Mouse (Mus musculus): ENCODE results near the gene Hoxb13. TPM values are rescaled to one million over a fixed set of nuclear protein-coding genes. Genes with fewer than 3 reads are reported as not detected.

Gene Hoxb13
- total RNA-seq, 2 experiments from 2014 or later: not detected

GRCm38 (mm10) chr11:96184233-96184632, 9.9 kb upstream of the Hoxb13 start:
- intact Hi-C loops (cut with DNase I): no loop called here
- no peak for DNase-seq (ENCODE audit: low spot score)

- no peak for DNase-seq (ENCODE audit: low spot score)
- intact Hi-C loops (cut with DNase I): no loop called here
Measured at GRCm38 (mm10) chr11:96187321-96187720, 6.8 kb upstream of the Hoxb13 start.

DNA sequence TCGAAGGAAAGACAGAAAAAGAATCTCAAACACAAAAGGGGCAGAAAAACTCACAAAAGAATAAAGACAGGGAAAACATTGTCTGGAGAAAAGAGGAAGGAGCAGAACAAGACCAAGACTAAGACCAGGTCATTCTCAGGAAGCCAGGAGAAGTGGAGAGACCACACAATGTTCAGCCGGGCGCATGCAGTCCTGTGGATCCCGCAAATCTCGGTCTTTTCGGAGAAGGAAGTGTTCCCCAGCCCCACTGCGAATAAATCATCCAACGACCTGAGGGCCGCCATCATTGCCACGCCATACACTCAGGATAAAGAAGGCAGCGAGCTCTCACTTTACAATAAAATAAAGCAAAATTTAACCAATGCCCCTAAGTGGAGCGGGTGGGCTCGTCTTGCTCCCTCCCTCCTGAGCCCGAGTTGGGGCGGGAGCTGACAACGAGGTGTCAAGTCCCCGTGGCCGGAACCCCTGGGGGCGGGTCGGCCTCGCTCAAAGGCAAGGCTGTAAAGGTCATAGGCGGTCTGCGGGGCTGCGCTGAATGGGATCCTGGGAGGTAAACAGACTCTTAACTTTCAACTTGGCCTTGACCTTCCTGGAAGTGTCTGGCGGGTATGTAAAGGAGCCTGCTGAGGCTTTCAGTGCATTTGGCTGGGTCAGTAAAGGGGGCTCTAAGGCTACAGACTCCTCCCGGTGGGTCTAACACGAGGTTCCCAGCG, 4.2 kb upstream of the Hoxb13 start:
- DNase-seq (ENCODE audit: low spot score): no peak
- intact Hi-C loops (cut with DNase I): no loop called here

DNA sequence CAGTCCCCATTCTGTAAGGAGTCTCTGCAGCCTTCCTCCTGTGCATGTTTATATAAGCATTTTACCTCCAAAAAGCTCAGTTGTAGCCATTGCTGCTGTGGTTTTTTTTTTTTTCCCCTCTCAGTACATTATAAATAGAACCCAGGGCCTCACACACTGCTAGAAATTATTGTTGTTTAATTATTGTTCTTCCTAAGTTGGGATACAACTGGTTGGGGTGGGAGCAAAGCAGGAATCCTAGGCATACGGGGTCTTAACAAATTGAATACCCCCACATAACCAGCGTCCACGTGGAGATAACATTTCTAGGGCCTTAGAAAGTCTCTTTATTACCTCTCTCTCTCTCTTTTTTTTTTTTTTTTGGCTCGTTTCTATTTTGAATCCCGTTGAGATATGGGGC, 3.0 kb upstream of the Hoxb13 start:
- intact Hi-C loops (cut with DNase I): no loop called here
- DNase-seq (ENCODE audit: low spot score): no peak

- no peak for DNase-seq (ENCODE audit: low spot score)
- intact Hi-C loops (cut with DNase I): no loop called here
Measured at GRCm38 (mm10) chr11:96194401-96194710, 240 bp downstream of the Hoxb13 start.

GRCm38 (mm10) chr11:96194961-96195640, 985 bp downstream of the Hoxb13 start:
- intact Hi-C loops (cut with DNase I): no loop called here
- no peak for DNase-seq (ENCODE audit: low spot score)

GRCm38 (mm10) chr11:96195769-96196280, 1.7 kb downstream of the Hoxb13 start:
- intact Hi-C loops (cut with DNase I): loop anchor here (2.0 kb wide), 1 partner anchor 49 kb away; no protein-coding TSS in a partner anchor
- no peak for DNase-seq (ENCODE audit: low spot score)

DNA sequence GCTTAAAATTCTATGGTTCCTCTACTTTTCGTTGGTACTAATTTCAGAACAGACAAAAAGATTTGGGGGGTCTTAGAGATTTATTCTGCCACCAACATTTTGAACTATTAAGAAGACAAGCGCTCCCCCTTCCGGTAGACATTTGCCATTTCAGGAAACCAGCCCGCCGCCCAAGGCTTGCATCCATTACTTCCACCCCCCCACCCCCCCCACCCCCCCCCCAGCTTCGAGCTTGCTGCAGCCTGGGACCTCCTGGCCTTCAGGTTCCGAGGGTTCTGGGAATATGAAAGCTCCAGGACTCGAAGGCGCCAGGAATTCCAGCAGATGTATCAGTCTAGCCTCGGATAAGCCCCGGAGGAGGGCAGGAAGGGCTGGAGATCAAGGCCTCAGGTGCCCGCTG, 4.5 kb downstream of the Hoxb13 start:
- intact Hi-C loops (cut with DNase I): no loop called here
- no peak for DNase-seq (ENCODE audit: low spot score)

DNA sequence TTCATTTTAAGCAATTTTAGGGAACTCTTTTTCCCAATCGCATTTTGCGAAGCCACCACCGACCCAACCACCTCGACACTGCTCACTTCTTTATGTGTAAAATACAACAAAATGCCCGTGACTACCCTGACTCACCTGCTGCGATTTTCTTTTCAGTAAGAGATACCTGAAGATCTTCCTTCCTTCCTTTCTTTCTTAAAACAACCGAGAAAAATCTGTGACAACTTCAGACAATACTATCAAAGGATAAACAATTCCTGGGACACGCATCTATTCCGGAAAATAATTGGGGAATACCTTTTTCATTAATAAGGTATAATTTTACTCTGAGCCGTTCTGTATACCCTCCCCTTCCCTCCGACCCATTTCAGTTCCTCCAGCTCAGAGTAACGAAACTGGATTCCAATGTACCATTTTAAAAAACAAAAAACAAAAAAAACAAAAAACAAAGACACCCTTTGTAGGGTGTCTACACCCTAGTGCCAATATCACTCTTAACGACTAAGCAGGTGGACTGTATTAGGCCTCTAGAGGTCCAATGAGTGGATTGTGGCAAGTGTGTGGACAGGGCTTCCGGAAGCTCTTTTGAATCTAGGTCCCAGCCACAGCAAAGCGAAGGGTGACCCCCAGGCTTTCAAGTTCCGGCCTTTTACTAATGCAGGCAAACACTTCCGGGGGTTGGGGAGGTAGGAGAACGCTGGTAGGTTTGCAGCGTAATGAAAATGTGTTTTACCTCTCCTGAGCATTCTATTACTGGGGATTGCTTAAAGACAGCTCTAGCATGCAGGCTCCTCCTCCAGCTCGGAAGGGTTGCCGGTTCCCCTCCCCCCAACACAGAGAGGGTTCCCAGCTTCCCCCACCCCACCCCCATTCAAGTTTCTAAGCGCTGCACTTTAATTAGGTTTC, 5.3 kb downstream of the Hoxb13 start:
- no peak for DNase-seq (ENCODE audit: low spot score)
- intact Hi-C loops (cut with DNase I): loop anchor here (10.0 kb wide), 1 partner anchor 195 kb away; the partner anchor contains the start of gene Igf2bp1

DNA sequence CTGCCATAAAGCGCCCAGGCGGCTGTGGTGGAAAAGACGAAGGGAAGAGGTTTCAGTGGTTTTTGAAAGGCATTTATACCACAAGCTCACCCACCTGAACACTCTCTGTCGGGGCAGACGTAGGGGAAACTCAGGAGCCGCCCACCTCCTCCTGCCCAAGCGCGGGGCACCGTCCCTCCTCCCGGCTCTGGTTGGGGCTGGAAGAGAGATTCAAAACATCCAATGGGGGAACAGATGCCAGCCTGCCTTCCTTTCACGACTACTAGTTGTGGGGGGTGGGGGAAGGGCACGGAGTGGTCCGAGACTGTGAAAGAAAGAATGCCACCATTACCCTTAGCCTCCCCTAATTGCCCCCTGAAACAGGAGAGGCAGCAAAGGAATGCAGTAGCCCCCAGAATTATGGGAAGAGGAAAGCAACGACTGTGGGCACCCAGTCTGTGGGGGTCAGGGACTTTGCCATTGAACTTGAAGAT, 6.1 kb downstream of the Hoxb13 start:
- no peak for DNase-seq (ENCODE audit: low spot score)
- intact Hi-C loops (cut with DNase I): loop anchor here (10.0 kb wide), 1 partner anchor 195 kb away; the partner anchor contains the start of gene Igf2bp1

DNA sequence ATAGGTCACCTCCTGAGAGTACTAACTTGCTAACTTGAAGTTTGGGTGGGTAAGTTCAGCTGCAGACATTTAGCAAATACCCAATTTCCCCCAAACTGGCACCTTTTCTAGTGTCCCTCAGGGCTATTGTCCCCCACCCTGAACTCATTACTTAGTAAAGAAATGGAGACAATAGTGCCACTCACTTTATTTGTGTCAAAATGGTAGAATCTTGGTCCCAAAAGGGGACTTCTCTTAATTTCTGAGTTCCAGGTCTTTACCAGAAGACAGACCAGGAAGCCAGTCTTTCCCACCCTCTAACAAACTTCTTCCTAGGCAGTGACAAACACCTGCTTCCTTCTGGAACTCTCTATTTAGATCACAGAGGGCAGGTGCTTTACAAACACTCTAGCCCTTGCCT, 7.6 kb downstream of the Hoxb13 start:
- intact Hi-C loops (cut with DNase I): loop anchor here (10.0 kb wide), 1 partner anchor 197 kb away; the partner anchor contains the start of gene Igf2bp1
- no peak for DNase-seq (ENCODE audit: low spot score)

GRCm38 (mm10) chr11:96202401-96203081, 8.4 kb downstream of the Hoxb13 start:
- DNase-seq (ENCODE audit: low spot score): no peak
- intact Hi-C loops (cut with DNase I): loop anchor here (10.0 kb wide), 1 partner anchor 198 kb away; the partner anchor contains the start of gene Igf2bp1

- intact Hi-C loops (cut with DNase I): loop anchor here (10.0 kb wide), 1 partner anchor 198 kb away; the partner anchor contains the start of gene Igf2bp1
- no peak for DNase-seq (ENCODE audit: low spot score)
Measured at GRCm38 (mm10) chr11:96203182-96203788, 9.2 kb downstream of the Hoxb13 start.

GRCm38 (mm10) chr11:96203789-96204186, 9.7 kb downstream of the Hoxb13 start:
- no peak for DNase-seq (ENCODE audit: low spot score)
- intact Hi-C loops (cut with DNase I): loop anchor here (10.0 kb wide), 1 partner anchor 199 kb away; the partner anchor contains the start of gene Igf2bp1

GRCm38 (mm10) chr11:96204351-96204750, 10.2 kb downstream of the Hoxb13 start:
- intact Hi-C loops (cut with DNase I): loop anchor here (10.0 kb wide), 1 partner anchor 200 kb away; the partner anchor contains the start of gene Igf2bp1
- DNase-seq (ENCODE audit: low spot score): no peak

- no peak for DNase-seq (ENCODE audit: low spot score)
- intact Hi-C loops (cut with DNase I): loop anchor here (10.0 kb wide), 1 partner anchor 201 kb away; the partner anchor contains the start of gene Igf2bp1
Measured at GRCm38 (mm10) chr11:96205426-96206131, 11.5 kb downstream of the Hoxb13 start.

GRCm38 (mm10) chr11:96223813-96224212, 29.7 kb downstream of the Hoxb13 start:
- no peak for DNase-seq (ENCODE audit: low spot score)
- intact Hi-C loops (cut with DNase I): no loop called here

DNA sequence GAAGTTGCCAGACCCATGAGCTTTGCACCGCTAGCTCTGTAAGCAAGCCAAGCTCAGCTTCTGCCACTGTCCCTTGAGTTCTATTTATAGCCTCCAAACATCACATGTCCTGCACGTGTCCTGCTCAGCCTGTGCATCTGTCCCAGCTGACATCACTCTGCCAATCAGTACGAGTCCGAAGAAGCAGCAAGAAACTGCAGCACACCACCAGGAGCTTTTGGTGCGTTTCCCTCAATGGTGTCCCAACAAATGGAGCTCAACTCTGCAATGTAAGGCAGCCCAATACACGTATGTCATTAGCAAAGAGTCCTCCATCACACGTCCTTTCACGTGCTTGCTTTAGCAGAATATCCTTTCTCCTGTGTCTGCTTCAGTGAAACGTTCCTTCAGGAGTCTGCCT, 33.6 kb downstream of the Hoxb13 start:
- intact Hi-C loops (cut with DNase I): no loop called here
- no peak for DNase-seq (ENCODE audit: low spot score)
